Mouse (Mus musculus) midbrain, postnatal 0 days (tissue): ENCODE data around the gene Pyroxd1. TPM values are rescaled to one million over a fixed set of nuclear protein-coding genes. Genes with fewer than 3 reads are reported as not detected.
A peak's percentile ranks its signal among the peaks of the same experiment; 100 is the strongest.

Source experiments
- ATAC-seq: fragments of 200-750 bp; cut with Nextera tagmentation; 2 replicates; pipeline ENCODE4 v1.8.0; 2017; ENCODE audit warnings: moderate number of reproducible peaks, mild to moderate bottlenecking, moderate TSS enrichment, moderate library complexity; ENCODE audit not compliant: low FRiP score
- DNase-seq: peaks from one replicate; pipeline ENCODE4 v3.0.0-alpha.2; 2015; ENCODE audit warnings: low spot score
- H3K27ac ChIP-seq: fragments of 300-500 bp; sonication (generic); 2 replicates; pipeline ENCODE4 v1.5.1; 2014; ENCODE audit warnings: low read depth, mild to moderate bottlenecking, low read length, mixed read lengths
- H3K27me3 ChIP-seq: fragments of 300-500 bp; sonication (generic); 2 replicates; pipeline ENCODE4 v1.6.1; 2014; ENCODE audit warnings: low read length, control low read depth, mixed read lengths; ENCODE audit not compliant: insufficient read depth
- H3K36me3 ChIP-seq: fragments of 300-500 bp; sonication (generic); 2 replicates; pipeline ENCODE4 v1.6.1; 2014; ENCODE audit warnings: low read length, control low read depth, mixed read lengths; ENCODE audit not compliant: insufficient read depth
- H3K4me1 ChIP-seq: fragments of 300-500 bp; sonication (generic); 2 replicates; pipeline ENCODE4 v1.6.1; 2014; ENCODE audit warnings: mild to moderate bottlenecking, control low read depth, antibody characterized with exemption, low read length, mixed read lengths; ENCODE audit not compliant: insufficient read depth
- H3K4me2 ChIP-seq: fragments of 300-500 bp; sonication (generic); 2 replicates; pipeline ENCODE4 v1.6.1; 2014; ENCODE audit warnings: low read depth, mild to moderate bottlenecking, low read length, mixed read lengths; ENCODE audit not compliant: poor library complexity, severe bottlenecking
- H3K4me3 ChIP-seq: fragments of 300-500 bp; sonication (generic); 2 replicates; pipeline ENCODE4 v1.5.1; 2014; ENCODE audit warnings: low read depth, mild to moderate bottlenecking, low read length, moderate library complexity
- H3K9ac ChIP-seq: fragments of 300-500 bp; sonication (generic); replicated peaks from 2 replicates; pipeline ENCODE4 v1.6.1; 2014; ENCODE audit warnings: mild to moderate bottlenecking, low read length, moderate library complexity, mixed read lengths; ENCODE audit not compliant: poor library complexity, severe bottlenecking
- H3K9me3 ChIP-seq: fragments of 300-500 bp; sonication (generic); 2 replicates; pipeline ENCODE4 v1.6.1; 2016; ENCODE audit warnings: low read length, control low read depth
- CTCF ChIP-seq: IDR thresholded peaks from 2 replicates; pipeline ENCODE4 v1.5.1; 2016; ENCODE audit warnings: antibody characterized with exemption, mild to moderate bottlenecking
- WGBS: fragments of 180-500 bp; shearing (Covaris S2); extraction: QIAGEN DNeasy Blood & Tissue Kit; methylation state at CpG from one replicate; pipeline ENCODE4 v1.1.7; 2014; 5-methylcytosine and 5-hydroxymethylcytosine counted together
- polyA plus RNA-seq: library from polyadenylated mRNA; unstranded; fragments of >200 nt; fragmentation: Nextera tagmentation; extraction: Ambion mirVana; gene quantifications from 2 replicates; pipeline ENCODE4 v1.2.1, GENCODE M21; 2015
- total RNA-seq: library from RNA; depleted of rRNA; stranded (reverse); fragments of >200 nt; gene quantifications from 2 replicates; pipeline ENCODE4 v1.2.3, GENCODE M21; 2014

The Pyroxd1 gene
- total and polyA plus RNA-seq, 2 experiments from 2014 or later: 13.5 to 20.3 TPM

- H3K36me3 ChIP-seq: no peaks in the 10 kb centered on the region
- H3K9me3 ChIP-seq: no peaks in the 10 kb centered on the region
- no peak for ATAC-seq
- H3K4me2 ChIP-seq: no peak overlapping the region
- no peak overlapping the region for H3K9ac ChIP-seq
- no peaks in the 10 kb centered on the region for H3K27me3 ChIP-seq
- no peak for TF ChIP-seq CTCF
- no peak overlapping the region for H3K4me3 ChIP-seq
- WGBS: 78% methylated on average over 3 of the region's 3 CpGs
- H3K27ac ChIP-seq: no peak overlapping the region
- no peaks in the 10 kb centered on the region for H3K4me1 ChIP-seq
- no peak for DNase-seq
Measured at GRCm38 (mm10) chr6:142326598-142326997, 18.9 kb upstream of the Pyroxd1 start.

- Histone ChIP-seq H3K36me3 (no peaks in the 10 kb centered on the region), H3K27me3 (no peaks in the 10 kb centered on the region), H3K9me3 (no peaks in the 10 kb centered on the region), H3K4me2 (no peak overlapping the region), H3K9ac (no peak overlapping the region), H3K27ac (no peak overlapping the region), H3K4me3 (no peak overlapping the region), H3K4me1 (no peaks in the 10 kb centered on the region)
- TF ChIP-seq CTCF: no peak
- DNase-seq: no peak
- ATAC-seq: no peak
- 82% methylated on average over 1 of the region's 1 CpGs for WGBS
Measured at GRCm38 (mm10) chr6:142329201-142329600, 16.3 kb upstream of the Pyroxd1 start.

- no peak for TF ChIP-seq CTCF
- Histone ChIP-seq H3K27me3 (no peaks in the 10 kb centered on the region), H3K36me3 (no peaks in the 10 kb centered on the region), H3K4me3 (no peak overlapping the region), H3K9me3 (no peaks in the 10 kb centered on the region), H3K4me1 (no peaks in the 10 kb centered on the region), H3K9ac (no peak overlapping the region), H3K27ac (no peak overlapping the region), H3K4me2 (no peak overlapping the region)
- 70% methylated on average over 2 of the region's 2 CpGs for WGBS
- ATAC-seq (no peak), DNase-seq (no peak)
Measured at GRCm38 (mm10) chr6:142338961-142339360, 6.5 kb upstream of the Pyroxd1 start.

- Histone ChIP-seq H3K4me1 (no peaks in the 10 kb centered on the region), H3K9ac (no peak overlapping the region), H3K27ac (no peak overlapping the region), H3K4me3 (no peak overlapping the region), H3K9me3 (no peaks in the 10 kb centered on the region), H3K4me2 (no peak overlapping the region), H3K27me3 (no peaks in the 10 kb centered on the region), H3K36me3 (no peaks in the 10 kb centered on the region)
- 44% methylated on average over 2 of the region's 2 CpGs for whole genome bisulfite sequencing
- ATAC-seq (no peak), DNase-seq (no peak)
- TF ChIP-seq CTCF: no peak
Measured at GRCm38 (mm10) chr6:142339576-142339975, 5.9 kb upstream of the Pyroxd1 start.

- Histone ChIP-seq H3K27ac (no peak overlapping the region), H3K27me3 (no peaks in the 10 kb centered on the region), H3K4me2 (no peak overlapping the region), H3K36me3 (peaks cover under 1% of the 10 kb centered on the region; the same call in 1 of the 2 replicates), H3K4me3 (no peak overlapping the region), H3K4me1 (no peaks in the 10 kb centered on the region), H3K9me3 (no peaks in the 10 kb centered on the region), H3K9ac (no peak overlapping the region)
- ATAC-seq (no peak), DNase-seq (peak; percentile 65)
- peak; percentile 87 for TF ChIP-seq CTCF
- 87% methylated on average over 2 of the region's 2 CpGs for WGBS
Measured at GRCm38 (mm10) chr6:142343561-142343960, 1.9 kb upstream of the Pyroxd1 start.

GRCm38 (mm10) chr6:142346181-142347110 lies 992 bp downstream of the Pyroxd1 start:
- Histone ChIP-seq H3K4me1 (no peaks in the 10 kb centered on the region), H3K9ac (peak overlapping the region; percentile 45), H3K27me3 (no peaks in the 10 kb centered on the region), H3K4me3 (peak overlapping the region; percentile 45), H3K36me3 (peaks cover 23% of the 10 kb centered on the region), H3K9me3 (no peaks in the 10 kb centered on the region), H3K27ac (no peak overlapping the region), H3K4me2 (peak overlapping the region; percentile 54)
- DNase-seq (no peak), ATAC-seq (no peak)
- no peak for TF ChIP-seq CTCF
- 61% methylated on average over 12 of the region's 12 CpGs for WGBS
